Mouse (Mus musculus): ENCODE measurements around the gene 2410004B18Rik.
"Not testable (repeated sequence)": the region's sequence is repeated elsewhere in the genome, so short reads cannot be mapped to it uniquely, and the experiment has no call there.

2410004B18Rik gene

DNA sequence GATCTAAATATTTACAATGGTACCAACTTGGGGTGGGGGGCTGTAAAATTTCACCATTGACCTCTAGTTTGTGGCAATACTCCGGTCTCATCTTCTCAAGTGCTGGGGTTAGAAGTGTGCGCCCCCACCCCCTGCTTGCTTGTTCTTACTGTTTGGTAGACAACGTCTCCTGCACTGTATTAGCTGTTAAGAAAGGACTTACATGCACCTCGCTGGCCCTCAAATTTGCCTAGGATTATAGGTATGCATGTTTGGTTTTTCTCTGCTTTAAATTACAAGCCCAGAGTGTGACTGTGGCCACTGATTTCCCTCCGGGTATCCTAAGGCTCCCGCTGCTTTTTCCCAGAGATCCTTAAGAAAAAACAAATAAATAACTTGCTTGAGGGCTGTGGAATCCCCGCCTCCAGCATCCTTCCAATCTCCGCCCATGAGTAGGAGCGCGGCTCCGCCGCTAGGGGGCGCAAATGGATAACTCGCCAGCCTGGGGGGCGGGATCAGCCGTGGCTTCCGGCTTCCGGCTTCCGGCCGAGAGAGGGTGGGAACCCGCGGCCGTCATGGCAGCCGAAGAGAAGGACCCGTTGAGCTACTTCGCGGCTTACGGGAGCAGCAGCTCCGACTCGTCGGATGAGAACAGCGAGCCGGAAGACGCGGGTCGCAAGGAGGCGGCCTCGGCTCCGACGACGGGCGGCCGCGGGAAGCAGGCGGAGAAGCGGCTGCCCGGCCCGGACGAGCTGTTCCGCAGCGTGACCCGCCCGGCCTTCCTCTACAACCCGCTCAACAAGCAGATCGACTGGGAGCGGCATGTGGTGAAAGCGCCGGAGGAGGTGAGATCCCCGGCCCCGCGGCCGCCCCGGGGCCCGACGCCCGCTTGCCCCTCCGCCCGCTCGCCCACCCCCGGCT lies at the start of gene 2410004B18Rik:
Gene 2410004B18Rik, plus strand, starts transcription at position 510 of the 900 bp plus-strand sequence.
- peak; percentile 96 for DNase-seq

DNA sequence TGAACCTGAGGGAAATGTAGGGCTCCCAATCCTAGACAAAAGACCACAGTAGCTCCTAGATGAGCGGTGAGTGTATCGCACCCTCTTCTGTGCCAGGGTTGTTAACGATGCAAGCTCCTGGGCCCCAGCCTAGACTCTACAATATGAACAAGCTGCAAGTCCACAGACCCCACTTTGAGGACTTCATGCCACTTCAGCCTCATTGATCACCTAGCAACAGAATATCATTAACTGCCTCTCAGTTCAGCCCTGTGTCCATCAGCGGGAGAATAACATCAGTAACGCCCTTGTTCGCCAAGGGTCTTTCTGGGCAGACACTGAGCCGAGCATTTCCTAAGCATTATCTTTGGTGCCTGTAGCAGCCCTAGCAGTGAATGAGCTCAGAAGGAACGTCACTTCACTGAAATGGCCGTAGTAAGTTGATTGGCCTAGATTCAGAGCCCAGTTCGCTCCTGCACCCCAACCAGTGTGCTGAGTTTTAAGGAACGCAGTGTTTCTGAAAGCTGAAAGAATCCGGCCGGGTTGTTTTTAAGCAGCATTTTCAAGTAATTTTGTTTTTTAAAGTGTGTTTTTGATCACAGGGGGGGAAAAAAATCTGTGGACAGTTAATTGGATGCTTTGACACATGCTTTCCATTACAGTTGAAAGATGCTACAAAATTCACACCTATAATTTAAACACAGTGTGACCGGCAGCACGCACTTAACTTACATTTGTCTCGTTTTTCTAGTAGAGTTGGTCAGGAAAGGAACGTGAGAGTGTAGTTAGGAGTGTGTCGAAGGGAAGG lies 47.3 kb upstream of the 2410004B18Rik start:
- no peak for DNase-seq

DNA sequence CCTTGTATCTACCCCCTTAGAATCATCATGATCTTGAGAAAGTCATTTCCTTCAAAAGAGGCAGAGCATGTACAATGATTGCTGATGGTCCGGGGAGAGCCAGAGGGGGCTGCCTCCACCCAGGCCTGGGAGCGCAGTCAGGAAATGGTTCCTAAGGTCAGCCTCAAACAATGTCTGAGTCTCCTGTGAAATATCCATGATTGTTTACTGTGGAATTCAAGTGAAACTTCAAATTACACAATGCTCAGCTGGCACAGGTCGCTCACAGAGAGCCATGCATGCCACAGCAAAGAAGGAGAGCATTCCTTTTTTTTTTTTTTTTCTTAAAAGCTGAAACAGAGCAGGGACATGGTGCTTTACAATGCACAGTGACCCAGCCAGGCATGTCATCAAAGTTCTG lies 45.4 kb upstream of the 2410004B18Rik start:
- no peak for DNase-seq

DNA sequence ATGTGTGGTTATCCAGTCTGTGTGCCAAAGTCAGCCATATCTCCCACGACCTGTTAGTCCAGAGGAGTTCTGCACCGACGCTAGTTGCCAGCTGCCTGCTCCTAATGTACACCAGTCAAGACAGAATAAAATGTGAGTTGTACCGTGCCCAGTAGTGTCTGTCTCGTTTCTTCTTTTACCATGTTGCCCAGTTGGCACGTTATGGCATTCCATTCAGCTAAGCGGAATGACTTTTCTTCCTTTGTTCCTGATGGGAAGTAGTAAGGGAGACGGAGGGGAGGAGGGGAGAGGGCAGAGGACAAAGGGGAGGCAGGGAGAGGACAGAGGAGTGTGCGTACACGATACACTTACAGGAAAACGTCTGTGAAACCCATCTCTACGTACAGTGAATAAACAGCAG lies 43.7 kb upstream of the 2410004B18Rik start:
- DNase-seq, result no peak

DNA sequence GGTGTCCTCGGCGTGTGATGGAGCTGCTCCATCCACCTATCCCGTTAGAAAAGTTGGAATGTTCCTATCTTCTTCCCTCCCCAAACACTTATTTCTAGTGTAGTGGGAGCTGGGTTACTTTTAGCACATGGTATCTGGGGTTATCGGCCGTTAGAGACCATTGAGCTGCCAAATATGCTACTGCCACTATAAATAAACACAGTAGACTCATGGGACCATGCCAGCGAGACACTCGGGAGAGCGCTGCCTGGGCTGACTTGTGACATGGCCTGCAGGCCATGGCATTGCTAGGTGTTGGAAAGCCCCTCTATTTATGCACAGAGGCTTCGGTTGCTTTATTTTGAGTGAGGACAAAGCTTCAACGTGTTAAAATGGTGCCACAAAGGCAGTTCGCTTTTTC lies 40.1 kb upstream of the 2410004B18Rik start:
- no peak for DNase-seq

DNA sequence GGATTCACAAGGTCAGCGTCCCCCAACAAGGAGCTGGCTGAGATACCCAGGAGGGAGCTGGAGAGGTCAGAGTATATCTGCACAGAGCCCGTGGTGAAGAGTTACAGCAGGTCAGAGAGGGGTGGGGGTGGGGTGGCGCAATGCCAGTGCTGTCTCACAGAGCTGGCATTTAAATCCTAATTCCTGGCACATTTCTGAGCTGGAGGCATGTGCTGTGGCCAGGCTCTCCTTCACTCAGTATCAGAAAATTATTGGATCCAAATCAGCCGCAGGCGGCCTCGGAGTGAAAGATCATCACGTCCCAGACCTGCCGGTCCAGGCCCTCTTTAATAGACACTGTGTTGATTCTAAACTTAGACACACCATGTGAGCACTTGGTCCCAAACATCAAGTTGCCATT lies 38.0 kb upstream of the 2410004B18Rik start:
- DNase-seq, result no peak

DNA sequence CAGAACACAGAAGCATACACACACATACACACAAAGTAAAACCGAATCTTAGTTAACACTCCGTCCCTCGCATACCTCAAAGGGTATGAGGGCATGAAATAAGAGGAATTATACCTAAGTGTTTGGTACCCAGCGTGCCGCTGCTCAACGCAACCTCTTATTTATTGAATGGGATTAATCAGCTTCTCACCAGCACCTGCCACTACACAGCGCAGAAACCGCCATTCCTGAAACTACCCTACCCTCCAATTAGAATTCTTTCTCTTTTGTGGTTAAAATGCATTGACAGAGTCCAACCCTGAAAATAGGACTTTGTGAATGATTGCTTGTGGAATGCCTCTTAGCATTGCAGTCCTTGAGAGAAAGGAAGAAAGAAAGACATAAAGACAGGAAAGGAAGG lies 34.3 kb upstream of the 2410004B18Rik start:
- no peak for DNase-seq

DNA sequence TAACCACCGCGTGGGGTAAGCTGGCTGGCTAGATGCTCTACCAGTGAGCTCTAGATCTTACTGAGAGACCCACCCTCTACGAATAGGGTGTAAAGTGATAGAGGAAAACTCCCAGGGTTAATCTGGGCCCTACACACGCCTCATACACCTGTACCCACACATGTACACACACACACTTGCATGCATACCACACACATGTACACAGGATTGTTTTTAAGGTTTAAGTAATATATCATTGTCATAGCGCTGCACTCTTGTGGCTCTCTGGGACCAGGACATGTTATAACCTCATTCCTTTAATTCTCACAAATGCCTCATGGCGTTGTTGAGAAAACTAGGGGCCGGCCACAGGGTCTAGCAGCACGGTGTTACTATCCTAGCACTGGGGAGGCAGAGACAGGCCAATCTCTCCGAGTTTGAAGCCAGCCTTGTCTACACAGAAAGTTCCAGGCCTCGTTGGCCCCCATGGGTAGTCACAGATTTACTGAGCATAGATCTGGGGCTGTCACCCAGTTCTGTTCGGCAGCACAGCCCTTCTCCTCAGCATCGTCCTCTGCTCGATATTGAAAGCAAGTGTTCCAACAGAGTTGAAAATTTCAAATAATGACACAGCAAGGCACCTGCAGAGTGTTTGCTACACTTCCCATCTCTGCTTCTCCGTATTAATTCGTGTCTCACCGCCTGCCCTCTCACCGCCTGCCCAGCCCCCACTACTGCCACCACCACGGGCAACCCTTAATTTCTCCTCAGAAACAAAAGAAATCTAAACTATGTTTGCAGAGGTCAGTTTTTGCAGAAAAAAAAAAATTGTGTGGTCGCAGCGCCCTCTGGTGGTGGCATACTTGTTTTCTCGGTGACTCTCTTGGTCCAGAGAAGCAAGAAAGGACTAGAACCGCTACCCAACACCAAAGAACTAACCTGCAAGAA lies 32.7 kb upstream of the 2410004B18Rik start:
- DNase-seq, result peak; percentile 83

DNA sequence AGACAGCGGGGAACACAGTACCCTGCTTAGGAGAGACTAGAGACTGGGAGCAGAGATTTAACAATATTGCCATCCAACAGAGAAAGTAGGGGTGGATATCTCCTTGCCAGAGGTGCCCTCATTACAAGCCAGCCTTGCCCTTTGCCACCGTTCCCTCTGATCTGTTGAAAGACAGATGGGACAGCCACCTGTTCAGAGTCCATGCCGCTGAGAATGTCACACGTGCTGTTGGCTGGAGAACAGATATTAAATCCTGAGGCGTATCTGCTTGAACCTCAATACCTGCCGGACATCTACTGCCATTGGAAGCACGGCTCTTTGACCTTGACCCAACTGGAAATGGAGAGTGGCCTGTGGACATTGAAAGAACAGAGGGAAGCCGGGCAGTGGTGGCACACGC lies 31.2 kb upstream of the 2410004B18Rik start:
- no peak for DNase-seq

DNA sequence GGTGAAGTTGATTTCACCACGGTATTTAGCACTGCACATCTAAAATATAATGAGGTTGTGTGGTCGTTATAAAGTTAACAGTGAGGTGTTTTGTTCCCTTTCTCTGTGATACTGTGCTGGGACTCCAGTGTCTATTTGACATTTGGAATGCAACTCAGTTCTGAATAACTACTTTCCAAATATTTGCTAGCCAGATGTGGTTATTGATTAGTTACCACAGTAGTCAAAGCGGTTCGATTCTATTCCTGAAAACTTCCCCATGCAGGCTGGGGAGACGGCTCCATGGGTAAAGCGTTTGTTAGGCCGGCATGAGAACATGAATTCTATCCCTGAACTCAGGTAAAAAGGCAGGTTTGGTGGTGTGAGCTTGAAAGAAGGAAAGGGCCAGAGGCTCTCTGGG lies 25.3 kb upstream of the 2410004B18Rik start:
- no peak for DNase-seq

DNA sequence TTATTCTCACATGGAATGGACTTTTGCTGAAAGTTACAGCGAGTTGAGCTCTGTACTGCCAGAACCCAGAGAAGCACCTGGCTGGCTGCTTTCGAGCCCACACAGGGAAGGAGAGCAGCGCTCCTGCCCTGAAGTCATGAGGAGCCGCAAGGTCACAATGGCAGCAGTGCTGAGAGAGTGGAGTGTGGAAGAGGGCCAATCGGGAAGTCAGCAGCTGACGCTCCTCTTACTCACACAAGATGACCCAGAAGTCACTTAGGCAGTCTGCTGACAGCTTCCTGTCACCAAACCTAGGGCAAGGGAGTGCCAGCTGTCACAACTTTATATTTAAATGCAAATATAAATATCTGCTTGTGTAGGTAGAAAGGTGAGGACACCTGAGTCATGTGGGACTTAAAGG lies 24.6 kb upstream of the 2410004B18Rik start:
- DNase-seq, result no peak

DNA sequence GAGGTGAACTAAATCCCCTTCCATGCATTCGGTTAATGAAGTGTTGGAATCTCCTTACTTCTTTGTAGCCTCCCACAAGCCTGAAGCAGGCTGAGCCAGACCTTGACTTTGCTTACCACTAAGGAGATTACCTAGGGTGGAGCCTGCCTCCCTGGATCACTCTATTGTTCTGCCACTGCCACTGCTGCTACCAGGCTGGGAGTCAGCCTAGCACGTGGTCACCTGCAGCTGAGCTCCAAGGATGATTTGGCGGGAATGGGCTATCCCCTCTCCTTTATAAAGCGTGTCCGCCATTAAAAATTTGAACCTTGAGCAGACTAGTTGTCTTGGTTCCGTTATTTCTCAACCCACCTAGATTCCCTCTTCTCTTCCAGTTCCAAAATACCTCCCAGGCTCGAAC lies 23.9 kb upstream of the 2410004B18Rik start:
- not testable (repeated sequence) for DNase-seq

DNA sequence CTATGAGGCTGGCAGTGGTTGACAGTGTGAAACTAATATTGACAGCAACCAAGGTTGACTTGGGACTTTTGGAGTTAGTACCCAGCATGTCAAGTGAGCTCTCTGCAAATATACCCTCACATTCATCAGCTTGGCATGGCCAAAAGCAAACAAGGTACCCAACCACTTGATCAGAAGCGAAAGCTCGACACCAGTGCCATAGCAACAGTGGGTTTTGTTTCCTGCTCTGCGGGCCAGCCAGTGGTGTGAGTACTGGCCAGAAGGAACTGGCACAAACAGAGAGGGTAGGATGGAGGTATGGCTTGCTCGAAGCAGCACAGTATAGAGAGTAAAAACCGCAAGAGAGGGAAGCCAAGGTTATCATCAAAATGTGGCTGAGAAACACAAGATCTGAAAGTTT lies 21.4 kb upstream of the 2410004B18Rik start:
- no peak for DNase-seq

DNA sequence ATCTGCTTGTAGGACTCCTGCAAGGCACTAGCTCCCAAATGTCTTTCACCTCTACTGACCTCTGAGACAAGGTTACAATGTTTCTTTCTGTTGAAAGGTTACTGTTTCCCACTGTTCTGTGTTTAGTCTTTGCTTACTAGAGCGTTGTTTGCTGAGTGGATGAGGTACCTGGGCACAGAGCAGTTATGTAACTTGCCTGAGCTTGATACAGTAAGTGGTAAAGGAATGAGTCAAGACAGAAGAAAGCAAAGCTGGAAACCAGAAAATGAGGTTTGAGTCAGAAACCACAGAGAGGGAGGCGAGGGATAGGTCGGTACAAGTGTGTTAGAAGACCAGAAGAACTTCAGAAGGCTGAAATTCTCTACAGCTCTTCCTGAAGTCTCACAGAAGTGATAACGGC lies 21.0 kb upstream of the 2410004B18Rik start:
- no peak for DNase-seq

DNA sequence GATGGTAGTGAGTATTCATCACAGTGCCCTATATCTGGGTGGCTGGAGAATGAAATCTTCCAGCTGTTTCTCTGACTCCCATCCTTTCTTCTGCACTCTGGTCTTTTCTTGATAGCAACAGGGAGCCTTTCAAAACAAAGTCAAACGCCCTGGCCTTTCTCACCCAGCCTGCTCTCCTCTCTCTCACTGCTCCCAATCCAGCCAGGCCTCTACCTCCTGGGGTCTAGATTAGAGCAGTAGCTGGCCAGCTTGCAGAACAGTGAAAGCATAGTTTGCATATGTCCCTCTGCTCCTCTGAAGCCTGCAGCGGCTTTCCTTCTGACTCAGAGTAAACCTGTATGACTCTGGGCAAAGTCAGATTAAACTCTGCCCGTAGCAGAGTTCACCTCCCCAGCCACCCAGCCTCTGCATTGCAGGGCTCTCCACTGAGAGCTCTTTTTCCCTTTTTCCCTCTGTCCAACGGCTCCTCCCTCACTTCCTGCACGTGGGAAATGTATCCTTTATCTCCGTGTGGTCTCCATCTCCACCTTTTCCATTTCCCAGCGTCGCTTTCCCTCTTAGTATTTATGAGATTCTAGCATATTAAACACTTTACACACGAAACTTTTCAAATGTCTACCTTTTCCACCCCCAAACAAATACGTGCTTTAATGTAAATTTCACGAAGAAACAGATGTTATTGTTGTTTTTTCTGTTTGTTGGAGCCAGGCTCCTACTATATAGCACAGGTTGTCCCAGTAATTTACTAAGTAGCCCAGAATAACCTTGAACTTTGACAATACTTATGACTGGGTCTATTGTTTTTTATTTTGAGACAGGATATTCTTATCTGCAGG lies 15.6 kb upstream of the 2410004B18Rik start, which contains the start of gene Bcl10:
Gene Bcl10, plus strand, starts transcription at position 786 of the 836 bp plus-strand sequence.
- no peak for DNase-seq

DNA sequence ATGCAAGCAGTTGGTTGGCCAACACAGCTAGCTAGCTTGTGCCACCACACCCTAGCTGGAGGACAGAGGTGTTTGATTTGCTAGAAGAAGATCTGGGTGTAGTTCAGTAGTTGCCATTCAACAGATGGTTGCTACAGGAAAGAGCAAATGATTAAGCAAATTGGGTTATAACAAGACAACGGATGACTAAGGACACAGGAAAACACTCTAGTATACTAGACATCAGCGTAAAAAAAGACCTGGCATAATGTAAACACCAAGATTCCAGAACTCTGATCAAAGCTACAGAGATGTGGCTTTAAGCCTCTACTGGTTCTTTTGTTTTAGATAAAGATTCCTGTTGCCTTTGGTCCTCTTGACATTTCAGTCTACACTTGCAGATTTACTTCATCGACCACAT lies 14.8 kb upstream of the 2410004B18Rik start:
- no peak for DNase-seq

DNA sequence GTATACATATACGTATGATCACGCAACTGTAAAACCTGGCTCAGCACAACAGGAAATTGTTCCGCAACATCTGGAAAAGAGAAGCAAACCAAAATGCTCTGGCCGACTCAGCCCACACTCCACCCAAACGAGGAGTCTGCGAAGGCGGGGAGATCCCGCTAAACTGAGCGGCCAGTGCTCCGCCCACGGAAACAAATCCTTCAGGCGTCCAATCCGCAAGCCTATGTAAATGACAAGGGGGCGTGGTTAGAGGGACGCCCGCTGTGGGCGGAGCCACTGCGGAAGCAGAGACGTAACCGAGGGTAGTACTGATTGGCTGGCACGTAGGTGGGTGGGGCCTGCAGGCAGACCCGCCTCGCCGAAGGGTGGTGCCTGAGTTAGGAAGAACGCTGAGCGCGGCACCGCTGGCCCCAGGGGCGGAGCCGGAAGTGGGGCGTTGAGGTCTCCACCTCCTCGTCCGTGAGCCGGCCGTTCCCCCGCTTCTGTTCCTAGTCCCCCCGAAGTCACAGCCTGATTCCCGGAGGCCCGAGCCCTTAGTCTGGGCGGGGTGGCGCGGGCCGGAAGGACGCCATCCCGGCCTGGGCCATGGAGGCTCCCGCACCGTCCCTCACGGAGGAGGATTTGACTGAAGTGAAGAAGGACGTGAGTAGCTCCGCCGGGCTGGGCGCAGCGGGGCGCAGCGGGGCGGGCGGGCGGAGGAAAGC lies 13.8 kb upstream of the 2410004B18Rik start:
- peak; percentile 95 for DNase-seq

DNA sequence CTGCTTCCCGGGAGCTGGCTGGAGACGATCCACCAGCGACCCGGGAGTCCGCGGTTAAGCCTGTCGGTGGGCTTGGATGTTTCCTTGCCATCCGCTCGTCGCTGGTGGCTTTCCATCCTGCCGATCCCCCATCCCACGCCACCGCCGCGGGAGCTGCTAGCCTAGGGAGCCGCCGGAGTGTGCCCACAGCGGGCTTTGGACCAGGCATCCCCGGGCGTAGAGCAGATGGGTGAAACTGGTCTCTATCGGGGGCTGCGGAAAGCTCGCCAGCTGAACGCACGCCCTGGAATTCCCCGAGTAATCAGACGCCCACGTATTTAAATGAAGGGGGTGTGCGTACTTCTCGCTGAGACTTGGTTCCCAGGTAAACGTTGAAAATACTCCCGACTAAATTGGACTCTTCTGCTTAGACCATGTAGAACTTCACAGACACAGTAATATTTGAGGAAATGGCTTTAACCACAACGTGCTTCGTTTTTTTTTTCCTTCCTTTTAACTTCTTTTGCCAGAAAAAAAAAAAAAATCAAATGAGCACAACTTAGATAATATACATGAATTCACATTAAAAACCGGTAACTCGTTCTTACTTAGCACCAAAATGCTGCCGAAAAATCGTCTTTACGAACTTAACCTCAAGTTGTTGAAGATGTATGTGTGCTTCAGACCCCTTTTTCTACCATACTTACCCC lies 13.0 kb upstream of the 2410004B18Rik start:
- peak; percentile 60 for DNase-seq

DNA sequence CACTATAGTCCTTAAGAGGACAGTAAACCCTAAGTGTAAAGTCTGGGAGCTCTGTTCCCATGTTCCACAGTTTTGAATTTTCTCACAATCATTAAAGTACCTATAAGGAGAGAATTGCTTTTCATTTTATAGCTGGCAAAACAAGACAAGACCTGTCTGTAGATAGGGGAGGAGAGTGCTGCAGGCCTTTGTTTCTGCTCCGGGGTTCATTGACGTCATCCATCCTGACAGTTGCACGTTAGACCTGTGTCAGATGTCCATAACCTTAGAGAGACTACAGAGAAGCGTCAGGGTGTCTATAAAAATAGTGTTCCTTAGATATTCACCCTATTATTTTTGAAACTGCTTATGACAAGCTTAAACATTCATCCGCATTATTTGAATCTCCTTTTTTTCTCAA lies 12.3 kb upstream of the 2410004B18Rik start:
- no peak for DNase-seq
